10 mouse cellular contexts compared by ENCODE assay signal in the genomic region with DNA sequence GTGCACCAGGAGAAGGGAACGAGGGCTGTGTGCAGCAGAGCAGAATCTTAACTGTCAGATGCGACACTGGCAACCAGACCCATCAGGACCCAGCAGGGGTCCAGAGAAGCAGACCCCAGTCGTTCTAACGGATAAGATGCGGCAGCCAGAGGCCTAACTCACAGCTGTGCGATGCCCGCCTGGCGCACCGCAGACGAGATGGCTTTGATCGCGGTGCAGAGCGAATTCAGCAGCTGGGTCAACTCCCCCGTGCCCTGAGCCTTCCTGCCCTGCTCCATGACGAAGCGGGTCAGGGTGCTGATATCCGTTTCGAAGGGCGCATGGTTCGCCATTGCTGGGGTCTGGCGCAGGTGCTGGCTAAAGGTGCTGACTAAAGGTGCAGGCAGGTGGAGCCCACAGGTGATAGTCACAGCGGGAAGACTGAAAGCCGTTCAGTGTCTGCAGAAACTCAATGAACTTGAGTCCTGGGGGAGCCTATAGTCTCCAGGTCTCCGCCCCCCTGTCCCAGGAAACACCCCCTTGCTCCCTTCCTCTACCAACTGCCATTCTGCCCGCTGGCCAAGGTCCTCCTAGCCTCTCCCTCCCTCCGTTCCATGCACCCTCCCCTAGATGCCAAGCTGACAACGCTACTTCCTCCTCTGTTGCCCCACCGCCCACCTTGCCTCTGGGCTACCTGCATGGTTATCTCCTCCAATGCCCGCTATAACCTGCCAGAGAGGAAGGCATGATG. TPM values are rescaled to one million over a fixed set of nuclear protein-coding genes. Genes with fewer than 3 reads are reported as not detected.
DNase-seq lines count a peak whose midpoint lies in the region; ATAC-seq and TF ChIP-seq lines count a peak whose summit lies in the region.
"Had no signal": no experiment of that assay in that cellular context is flagged by ENCODE, and none has a peak within 500 bp of the region (broad histone marks: within the 10 kb centered on the region; RNA-seq: fewer than 3 reads in every experiment).

A gene (minus strand): TSS at position 571 of the 730 bp plus-strand sequence.

- no peaks in the 10 kb centered on the region for H3K9me3 ChIP-seq in heart, embryonic 10.5 days
- H3K9me3 ChIP-seq in intestine, embryonic 14.5 days (ENCODE audit: control insufficient read depth, low read length): no peaks in the 10 kb centered on the region
- no peaks in the 10 kb centered on the region for H3K9me3 ChIP-seq in liver, embryonic 16.5 days (replicated peaks; ENCODE audit: control insufficient read depth, low read length)
- H3K9me3 ChIP-seq in stomach, embryonic 15.5 days: no peaks in the 10 kb centered on the region

- peaks cover 8% of the 10 kb centered on the region for H3K4me1 ChIP-seq in heart, embryonic 10.5 days
- no peaks in the 10 kb centered on the region for H3K4me1 ChIP-seq in heart, adult 2 months (ENCODE audit: control insufficient read depth, insufficient read depth, low read length)
- H3K4me1 ChIP-seq in bone marrow, adult 2 months (ENCODE audit: control insufficient read depth, insufficient read depth, low read length): no peaks in the 10 kb centered on the region; the same call in 1 of the 2 replicates
- H3K4me1 ChIP-seq in intestine, embryonic 14.5 days (replicated peaks; ENCODE audit: control insufficient read depth, insufficient read depth, low read length): no peaks in the 10 kb centered on the region
- H3K4me1 ChIP-seq in liver, embryonic 16.5 days (ENCODE audit: control insufficient read depth, low read depth, low read length): no peaks in the 10 kb centered on the region
- H3K4me1 ChIP-seq in stomach, embryonic 15.5 days: peaks cover 6% of the 10 kb centered on the region

- no peaks in the 10 kb centered on the region for H3K79me2 ChIP-seq in heart, adult 2 months (replicated peaks; ENCODE audit: control insufficient read depth, insufficient read depth, low read length)

- no peak for DNase-seq in heart, embryonic 10.5 days (ENCODE audit: low spot score)
- DNase-seq in heart, adult 2 months: no peak
- no peak for DNase-seq in intestine, embryonic 14.5 days (ENCODE audit: low spot score)
- DNase-seq in cerebellum, adult 18-20 months: no peak

- WGBS in heart, embryonic 10.5 days: 3% methylated on average over 29 of the region's 29 CpGs
- WGBS in heart, adult 2 months: 5% methylated on average over 29 of the region's 29 CpGs
- WGBS in bone marrow, adult 2 months: 5% methylated on average over 29 of the region's 29 CpGs
- 4% methylated on average over 29 of the region's 29 CpGs for WGBS in intestine, embryonic 14.5 days
- 7% methylated on average over 29 of the region's 29 CpGs for WGBS in liver, embryonic 16.5 days (ENCODE audit: insufficient replicate concordance)
- 7% methylated on average over 28 of the region's 29 CpGs for WGBS in stomach, embryonic 15.5 days

- H3K27me3 ChIP-seq in heart, embryonic 10.5 days (ENCODE audit: insufficient read depth, poor library complexity, severe bottlenecking): peaks cover 52% of the 10 kb centered on the region
- peaks cover 7% of the 10 kb centered on the region for H3K27me3 ChIP-seq in heart, adult 2 months (ENCODE audit: control insufficient read depth, insufficient read depth, low read length)
- H3K27me3 ChIP-seq in intestine, embryonic 14.5 days (replicated peaks; ENCODE audit: control insufficient read depth, insufficient read depth, low read length): peaks cover 33% of the 10 kb centered on the region
- H3K27me3 ChIP-seq in liver, embryonic 16.5 days (ENCODE audit: control insufficient read depth, insufficient read depth, low read depth, low read length): no peaks in the 10 kb centered on the region; the same call in 1 of the 2 replicates
- H3K27me3 ChIP-seq in stomach, embryonic 15.5 days (replicated peaks): peaks cover 16% of the 10 kb centered on the region

- no peak within 1 kb of the TSS for H3K9ac ChIP-seq in heart, adult 2 months (ENCODE audit: low read depth, low read length)
- H3K9ac ChIP-seq in intestine, embryonic 14.5 days (ENCODE audit: low read length): no peak within 1 kb of the TSS
- peak within 1 kb of the TSS; percentile 40; the same call in 1 of the 2 replicates for H3K9ac ChIP-seq in liver, embryonic 16.5 days (ENCODE audit: low read depth, low read length)
- H3K9ac ChIP-seq in stomach, embryonic 15.5 days: no peak within 1 kb of the TSS

- no peak within 1 kb of the TSS for H3K27ac ChIP-seq in heart, embryonic 10.5 days
- H3K27ac ChIP-seq in heart, adult 2 months: no peak within 1 kb of the TSS
- H3K27ac ChIP-seq in bone marrow, adult 2 months (ENCODE audit: control insufficient read depth, insufficient read depth, low read depth, low read length, poor library complexity): no peak within 1 kb of the TSS
- H3K27ac ChIP-seq in intestine, embryonic 14.5 days (ENCODE audit: low read depth): no peak within 1 kb of the TSS
- no peak within 1 kb of the TSS for H3K27ac ChIP-seq in liver, embryonic 16.5 days (ENCODE audit: low read length)
- H3K27ac ChIP-seq in stomach, embryonic 15.5 days: no peak within 1 kb of the TSS

- intact Hi-C loops in heart, adult 2 months (cut with DNase I): no loop called here

- peak; percentile 66 for ATAC-seq in intestine, embryonic 14.5 days (replicated peaks; ENCODE audit: low FRiP score, low TSS enrichment, low read depth)
- peak; percentile 78 for ATAC-seq in liver, embryonic 16.5 days (ENCODE audit: low read depth)
- ATAC-seq in stomach, embryonic 15.5 days (ENCODE audit: insufficient read depth, low FRiP score, low read depth): peak; percentile 57; the same call in 1 of the 2 replicates
- no peak for ATAC-seq in frontal cortex, adult (ENCODE audit: low TSS enrichment)
- ATAC-seq: Patski had no signal

- H3K36me3 ChIP-seq in heart, embryonic 10.5 days: no peaks in the 10 kb centered on the region
- no peaks in the 10 kb centered on the region for H3K36me3 ChIP-seq in heart, adult 2 months (ENCODE audit: control insufficient read depth, insufficient read depth, low read length)
- no peaks in the 10 kb centered on the region for H3K36me3 ChIP-seq in intestine, embryonic 14.5 days (ENCODE audit: control insufficient read depth, insufficient read depth, low read length)
- no peaks in the 10 kb centered on the region for H3K36me3 ChIP-seq in liver, embryonic 16.5 days (ENCODE audit: control insufficient read depth, insufficient read depth)
- no peaks in the 10 kb centered on the region for H3K36me3 ChIP-seq in stomach, embryonic 15.5 days

- H3K4me2 ChIP-seq in intestine, embryonic 14.5 days (ENCODE audit: low read length): peak within 1 kb of the TSS; percentile 48
- peak within 1 kb of the TSS; percentile 24 for H3K4me2 ChIP-seq in liver, embryonic 16.5 days (ENCODE audit: low read depth, low read length)
- peak within 1 kb of the TSS; percentile 55 for H3K4me2 ChIP-seq in stomach, embryonic 15.5 days

- no peak for TF ChIP-seq POLR2A in heart, adult 2 months (IDR thresholded peaks at IDR 0.05; ENCODE audit: insufficient read depth, low read depth, low read length)
- TF ChIP-seq POLR2A in bone marrow, adult 2 months (IDR thresholded peaks at IDR 0.05; ENCODE audit: borderline replicate concordance, control insufficient read depth, low read depth, low read length): no peak

- no peak for TF ChIP-seq EP300 in heart, adult 2 months (IDR thresholded peaks at IDR 0.05; ENCODE audit: insufficient read depth, low read depth, low read length)

- no peak for TF ChIP-seq CTCF in heart, adult 2 months (IDR thresholded peaks at IDR 0.05)
- TF ChIP-seq CTCF in bone marrow, adult 2 months (IDR thresholded peaks at IDR 0.05; ENCODE audit: control insufficient read depth, insufficient read depth, low read length): no peak

- H3K4me3 ChIP-seq in heart, embryonic 10.5 days: peak within 1 kb of the TSS; percentile 50
- no peak within 1 kb of the TSS for H3K4me3 ChIP-seq in heart, adult 2 months
- peak within 1 kb of the TSS; percentile 11 for H3K4me3 ChIP-seq in bone marrow, adult 2 months (replicated peaks; ENCODE audit: control insufficient read depth, low read depth, low read length)
- H3K4me3 ChIP-seq in intestine, embryonic 14.5 days (ENCODE audit: low read depth, low read length): peak within 1 kb of the TSS; percentile 24
- peak within 1 kb of the TSS; percentile 50 for H3K4me3 ChIP-seq in liver, embryonic 16.5 days (ENCODE audit: low read depth, low read length)
- peak within 1 kb of the TSS; percentile 35 for H3K4me3 ChIP-seq in stomach, embryonic 15.5 days (replicated peaks)
- H3K4me3 ChIP-seq: myocyte had no signal

RNA-seq across cellular contexts. Expression of the gene that starts here (rescaled TPM):
- 0.25 TPM in 1 of 2 replicates, not detected in the other for polyA plus RNA-seq in heart, embryonic 10.5 days (2016; fragmentation: Nextera tagmentation; extraction: Ambion mirVana)
- not detected for total RNA-seq in heart, adult 2 months (2021)
- 0.51 and 0.94 TPM in 2 replicates for polyA plus RNA-seq in heart, adult 2 months (2012; rRNA removed)
- polyA plus RNA-seq in bone marrow, adult 2 months (2011; ENCODE audit: insufficient read depth, insufficient read length, low replicate concordance, missing spikeins): 1.7 and 9.4 TPM in 2 replicates
- polyA plus RNA-seq in intestine, embryonic 14.5 days (2014; fragmentation: Nextera tagmentation; extraction: Ambion mirVana): 0.47 and 0.51 TPM in 2 replicates
- polyA plus RNA-seq in liver, embryonic 16.5 days (2015; fragmentation: Nextera tagmentation; extraction: Ambion mirVana): 105 and 149 TPM in 2 replicates
- 2.3 and 2.9 TPM in 2 replicates for polyA plus RNA-seq in stomach, embryonic 15.5 days (2015; fragmentation: Nextera tagmentation; extraction: Ambion mirVana)
- polyA plus RNA-seq: myocyte, Patski had no signal

Comparison
In these comparisons a context has a peak if more than half of its experiments do, and no peak if none do; other contexts are left out.
1. RNA of the gene that starts here (polyA plus RNA-seq): 105 to 149 TPM in liver, embryonic 16.5 days; 1.7 to 9.4 TPM in bone marrow, adult 2 months, 2.3 to 2.9 TPM in stomach, embryonic 15.5 days, 0.47 to 0.51 TPM in intestine, embryonic 14.5 days, 0.51 to 0.94 TPM in heart, adult 2 months and 0.25 TPM in heart, embryonic 10.5 days; every median in the first group is over 10 times any median in the second.
2. Peak in ATAC-seq, H3K4me3 ChIP-seq and H3K4me2 ChIP-seq in intestine, embryonic 14.5 days; RNA of the gene not detected or under 1 TPM.
3. Peak in every context shown above with its lines, with median percentiles within 50 percentile points of each other: H3K4me2 ChIP-seq.